ENCODE assay signal across 8 mouse cellular contexts in the genomic region with DNA sequence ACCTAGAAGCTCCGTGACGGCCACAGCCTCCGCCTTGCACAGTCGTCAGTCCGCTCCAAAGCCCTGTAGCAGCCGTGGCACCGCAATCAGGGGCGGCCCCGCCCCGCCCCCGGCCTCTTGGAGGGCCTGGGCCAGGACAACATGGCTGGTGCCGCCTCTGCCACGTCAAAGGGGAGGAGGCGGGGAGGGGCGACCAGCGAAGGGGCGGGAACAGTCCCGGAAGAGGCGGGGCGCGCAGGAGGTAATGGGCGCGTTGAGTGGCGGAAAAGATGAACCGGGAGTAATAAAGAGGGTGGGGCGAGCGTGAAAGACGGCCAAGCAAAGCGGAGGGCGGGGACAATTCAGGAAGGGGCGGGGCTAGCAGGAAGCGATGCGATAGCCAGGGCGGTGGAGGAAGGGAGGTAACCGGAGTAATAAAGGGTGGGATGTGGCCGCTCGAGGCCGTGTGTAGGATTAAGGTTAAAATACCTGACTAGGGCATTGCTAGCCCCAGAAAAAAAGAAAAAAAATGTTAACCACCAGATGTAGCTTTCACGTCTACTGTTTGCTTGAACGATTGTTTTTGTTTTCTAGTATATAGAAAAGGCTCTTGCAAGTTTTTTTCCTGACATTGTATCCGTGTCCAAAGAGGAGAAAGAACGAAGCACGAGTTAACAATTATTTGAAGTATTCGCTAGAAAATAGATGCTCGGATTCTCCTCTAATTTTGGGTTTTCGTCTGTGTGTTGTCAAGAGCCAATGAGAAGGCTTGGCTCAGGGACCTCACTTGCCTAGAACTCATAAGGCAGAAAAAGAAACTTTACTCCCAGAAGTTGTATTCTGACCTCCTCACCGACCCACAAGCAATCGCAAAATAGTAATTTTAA. TPM values are rescaled to one million over a fixed set of nuclear protein-coding genes. Genes with fewer than 3 reads are reported as not detected.
DNase-seq lines count a peak whose midpoint lies in the region; ATAC-seq and TF ChIP-seq lines count a peak whose summit lies in the region.

A gene (minus strand): TSS at position 174 of the 866 bp plus-strand sequence.

- no peak for TF ChIP-seq CTCF in midbrain, postnatal 0 days (IDR thresholded peaks at IDR 0.05)

- peak within 1 kb of the TSS; percentile 70 for H3K4me3 ChIP-seq in embryonic facial prominence, embryonic 14.5 days (ENCODE audit: low read depth, low read length)
- H3K4me3 ChIP-seq in limb, embryonic 14.5 days (replicated peaks; ENCODE audit: low read length): peak within 1 kb of the TSS; percentile 87
- peak within 1 kb of the TSS; percentile 88 for H3K4me3 ChIP-seq in midbrain, postnatal 0 days (ENCODE audit: low read depth, low read length)

- peaks cover 27% of the 10 kb centered on the region for H3K4me1 ChIP-seq in embryonic facial prominence, embryonic 14.5 days (ENCODE audit: control insufficient read depth, insufficient read depth, low read length)
- H3K4me1 ChIP-seq in limb, embryonic 14.5 days (ENCODE audit: control insufficient read depth, insufficient read depth, low read length): peaks cover 21% of the 10 kb centered on the region
- H3K4me1 ChIP-seq in midbrain, postnatal 0 days (ENCODE audit: insufficient read depth, low read length): peaks cover 2% of the 10 kb centered on the region; the same call in 1 of the 2 replicates

- peak within 1 kb of the TSS; percentile 91 for H3K9ac ChIP-seq in embryonic facial prominence, embryonic 14.5 days (ENCODE audit: low read depth, low read length)
- H3K9ac ChIP-seq in limb, embryonic 14.5 days (ENCODE audit: low read depth, low read length, severe bottlenecking): peak within 1 kb of the TSS; percentile 91
- peak within 1 kb of the TSS; percentile 86 for H3K9ac ChIP-seq in midbrain, postnatal 0 days (replicated peaks; ENCODE audit: low read length, poor library complexity, severe bottlenecking)

- peaks cover 8% of the 10 kb centered on the region for H3K36me3 ChIP-seq in embryonic facial prominence, embryonic 14.5 days (ENCODE audit: control insufficient read depth, insufficient read depth, low read length)
- H3K36me3 ChIP-seq in limb, embryonic 14.5 days (ENCODE audit: control insufficient read depth, insufficient read depth, low read length): peaks cover 5% of the 10 kb centered on the region
- H3K36me3 ChIP-seq in midbrain, postnatal 0 days (ENCODE audit: insufficient read depth, low read length): no peaks in the 10 kb centered on the region

- peak within 1 kb of the TSS; percentile 92 for H3K27ac ChIP-seq in embryonic facial prominence, embryonic 14.5 days (replicated peaks; ENCODE audit: low read depth, low read length)
- peak within 1 kb of the TSS; percentile 93 for H3K27ac ChIP-seq in limb, embryonic 14.5 days (replicated peaks; ENCODE audit: low read depth, low read length)
- H3K27ac ChIP-seq in midbrain, postnatal 0 days (ENCODE audit: low read depth, low read length): peak within 1 kb of the TSS; percentile 89

- peak; percentile 92; the same call in 1 of the 2 replicates for TF ChIP-seq POLR2A in limb, embryonic 14.5 days (IDR thresholded peaks at IDR 0.05; ENCODE audit: borderline replicate concordance, extremely low read depth, insufficient read depth, insufficient read length)

- ATAC-seq in embryonic facial prominence, embryonic 14.5 days (ENCODE audit: low read depth): peak; percentile 96
- peak; percentile 96 for ATAC-seq in limb, embryonic 14.5 days (ENCODE audit: low FRiP score, low read depth)
- peak; percentile 96 for ATAC-seq in midbrain, postnatal 0 days (ENCODE audit: low FRiP score)

- no peaks in the 10 kb centered on the region for H3K9me3 ChIP-seq in embryonic facial prominence, embryonic 14.5 days (ENCODE audit: control insufficient read depth, low read length)
- H3K9me3 ChIP-seq in limb, embryonic 14.5 days (ENCODE audit: control insufficient read depth, low read length): no peaks in the 10 kb centered on the region
- no peaks in the 10 kb centered on the region for H3K9me3 ChIP-seq in midbrain, postnatal 0 days (ENCODE audit: low read length)

- 2% methylated on average over 45 of the region's 48 CpGs for WGBS in embryonic facial prominence, embryonic 14.5 days
- WGBS in limb, embryonic 14.5 days: 1% methylated on average over 48 of the region's 48 CpGs
- WGBS in midbrain, postnatal 0 days: under 1% methylated on average over 46 of the region's 48 CpGs

- peak within 1 kb of the TSS; percentile 78 for H3K4me2 ChIP-seq in embryonic facial prominence, embryonic 14.5 days (ENCODE audit: low read depth, low read length)
- H3K4me2 ChIP-seq in limb, embryonic 14.5 days (replicated peaks; ENCODE audit: low read depth, low read length, severe bottlenecking): peak within 1 kb of the TSS; percentile 69
- peak within 1 kb of the TSS; percentile 76 for H3K4me2 ChIP-seq in midbrain, postnatal 0 days (ENCODE audit: low read depth, low read length, poor library complexity, severe bottlenecking)

- H3K27me3 ChIP-seq in embryonic facial prominence, embryonic 14.5 days (replicated peaks; ENCODE audit: control insufficient read depth, insufficient read depth, low read length): no peaks in the 10 kb centered on the region
- H3K27me3 ChIP-seq in limb, embryonic 14.5 days (ENCODE audit: control insufficient read depth, insufficient read depth, low read length): no peaks in the 10 kb centered on the region
- H3K27me3 ChIP-seq in midbrain, postnatal 0 days (ENCODE audit: insufficient read depth, low read length): no peaks in the 10 kb centered on the region

- peak; percentile 98 for DNase-seq in 3T3-L1 (ENCODE audit: low read depth, low spot score)
- DNase-seq in adrenal gland, postnatal 4 days (ENCODE audit: low spot score in 2 of 2): peak; percentile 93 to 98
- DNase-seq in embryonic facial prominence, embryonic 14.5 days (ENCODE audit: low spot score): peak; percentile 98
- peak; percentile 98 for DNase-seq in heart, adult 8-10 months (ENCODE audit: low spot score)
- peak; percentile 99 for DNase-seq in kidney, adult 9 months
- DNase-seq in limb, embryonic 14.5 days (ENCODE audit: low spot score): peak; percentile 97
- peak; percentile 97 for DNase-seq in midbrain, postnatal 0 days (ENCODE audit: low spot score)
- DNase-seq in spleen, postnatal 14 days (ENCODE audit: low spot score in 2 of 2): peak; percentile 99

RNA-seq across cellular contexts. Expression of the gene that starts here (rescaled TPM):
- 10 to 100 TPM; 48.1 to 53.7 TPM for total RNA-seq in adrenal gland, postnatal 4 days (2021)
- polyA plus RNA-seq in embryonic facial prominence, embryonic 14.5 days (2014; fragmentation: Nextera tagmentation; extraction: Ambion mirVana): 115 and 121 TPM in 2 replicates
- total RNA-seq in heart, adult 8-10 months (2022): 10 to 100 TPM; 42.2 to 47.9 (median 45.9) TPM
- 67.1 and 72.6 TPM in 2 replicates for polyA plus RNA-seq in limb, embryonic 14.5 days (2012; rRNA removed)
- polyA plus RNA-seq in limb, embryonic 14.5 days (2014; fragmentation: Nextera tagmentation; extraction: Ambion mirVana): 97.1 and 102 TPM in 2 replicates
- total RNA-seq in midbrain, postnatal 0 days (2014; rRNA removed): 150 and 156 TPM in 2 replicates
- polyA plus RNA-seq in midbrain, postnatal 0 days (2015; fragmentation: Nextera tagmentation; extraction: Ambion mirVana): 92.3 and 94.1 TPM in 2 replicates

Comparison
In these comparisons a context has a peak if more than half of its experiments do, and no peak if none do; other contexts are left out.
1. Peak in every context shown above with its lines: DNase-seq, ATAC-seq, H3K4me3 ChIP-seq and H3K27ac ChIP-seq.